Mouse (Mus musculus) kidney, adult 2 months (tissue): ENCODE data around the gene Prdx1.

Source experiments
- CTCF ChIP-seq: fragments of 200-500 bp; conservative IDR thresholded peaks from 2 replicates; pipeline ENCODE4 v1.5.1; 2011; ENCODE audit warnings: low read depth, mild to moderate bottlenecking, control low read depth, low read length, moderate library complexity, mixed read lengths; ENCODE audit not compliant: insufficient read depth, insufficient read length
- POLR2A ChIP-seq: fragments of 200-500 bp; IDR thresholded peaks from one replicate; pipeline ENCODE4 v1.6.1; 2011; ENCODE audit warnings: low read depth, low read length, control low read depth

DNA sequence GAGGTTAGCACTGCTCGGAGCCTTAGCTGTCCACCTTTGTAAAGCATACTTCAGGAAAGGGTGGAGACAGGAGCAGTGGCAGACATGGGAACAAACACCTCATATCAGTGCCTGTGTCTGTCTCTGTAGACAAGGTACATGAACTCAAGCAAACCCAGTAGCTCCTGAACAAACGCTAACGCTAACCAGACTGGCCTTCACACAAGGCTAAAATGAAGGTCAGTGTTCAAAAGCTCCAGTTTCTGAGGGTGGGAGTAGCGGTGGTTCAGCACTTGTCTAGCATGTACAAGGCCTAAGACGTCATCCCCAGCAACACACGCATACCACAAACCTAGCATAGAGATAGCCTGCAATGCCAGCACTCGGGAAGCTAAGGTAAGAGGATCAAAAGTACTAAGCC, 39.7 kb upstream of the Prdx1 start:
- TF ChIP-seq POLR2A (no peak), CTCF (no peak)
